Mouse (Mus musculus) cerebellum, adult 2 months (tissue): ENCODE data around the gene Atp1a3. TPM values are rescaled to one million over a fixed set of nuclear protein-coding genes. Genes with fewer than 3 reads are reported as not detected.

Source experiments
- DNase-seq, 2 experiments: peaks; one replicate each; pipeline ENCODE4 v3.0.0; 2021
- H3K27ac ChIP-seq: fragments of 200-500 bp; 2 replicates; pipeline ENCODE4 v1.5.1; 2012; ENCODE audit warnings: low read length, control low read depth, inconsistent platforms; ENCODE audit not compliant: insufficient read depth
- H3K27me3 ChIP-seq: fragments of 200-500 bp; 2 replicates; pipeline ENCODE4 v1.6.1; 2012; ENCODE audit warnings: inconsistent platforms, mild to moderate bottlenecking, low read length, moderate library complexity; ENCODE audit not compliant: control insufficient read depth, insufficient read depth
- H3K4me1 ChIP-seq: fragments of 200-500 bp; 2 replicates; pipeline ENCODE4 v1.6.1; 2011; ENCODE audit warnings: low read length; ENCODE audit not compliant: control insufficient read depth, insufficient read depth
- H3K4me3 ChIP-seq: fragments of 200-500 bp; replicated peaks from 2 replicates; pipeline ENCODE3; 2011; ENCODE audit warnings: mild to moderate bottlenecking, low read depth, low read length, control low read depth; ENCODE audit not compliant: insufficient read depth
- CTCF ChIP-seq: fragments of 200-500 bp; IDR thresholded peaks from 2 replicates; pipeline ENCODE4 v1.5.1; 2011; ENCODE audit warnings: low read depth, mild to moderate bottlenecking, control low read depth, low read length, moderate library complexity, borderline replicate concordance; ENCODE audit not compliant: insufficient read depth
- POLR2A ChIP-seq: fragments of 200-500 bp; IDR thresholded peaks from 2 replicates; pipeline ENCODE4 v1.6.1; 2011; ENCODE audit warnings: low read length, control low read depth, borderline replicate concordance; ENCODE audit not compliant: insufficient read depth
- whole genome bisulfite sequencing: fragments of 180-500 bp; shearing (Covaris S2); methylation state at CpG from one replicate; pipeline ENCODE4 v1.1.7; 2018; 5-methylcytosine and 5-hydroxymethylcytosine counted together
- polyA plus RNA-seq: library from polyadenylated mRNA; depleted of rRNA; stranded (reverse); fragments of >200 nt; gene quantifications from 2 replicates; pipeline ENCODE4 v1.2.3, GENCODE M21; 2012

Gene Atp1a3
- polyA plus RNA-seq, 1 experiment, result 1,473 TPM

DNA sequence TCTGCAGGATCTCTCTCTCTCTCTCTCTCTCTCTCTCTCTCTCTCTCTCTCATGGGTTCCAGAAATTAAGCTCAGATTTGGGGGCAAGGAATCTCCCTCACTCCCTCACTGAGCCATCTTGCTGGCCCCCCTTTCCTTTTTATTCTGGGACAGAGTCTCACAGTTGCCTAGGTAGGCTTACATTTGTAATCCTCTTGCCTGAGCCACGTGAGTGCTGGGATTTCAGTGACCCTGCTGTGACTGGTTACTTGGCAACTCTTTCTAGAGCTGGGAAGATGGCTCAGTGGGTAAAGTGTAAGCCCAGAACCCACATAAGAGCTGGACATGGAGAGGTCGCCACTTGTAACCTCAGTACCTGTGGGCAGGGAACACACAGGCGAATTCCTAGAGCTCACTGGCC lies 25.8 kb upstream of the Atp1a3 start:
- Histone ChIP-seq H3K27me3 (no peaks in the 10 kb centered on the region), H3K4me3 (no peak overlapping the region), H3K27ac (no peak overlapping the region), H3K4me1 (peaks cover 18% of the 10 kb centered on the region)
- TF ChIP-seq CTCF, result no peak
- DNase-seq, result no peak
- WGBS, result 45% methylated on average over 3 of the region's 3 CpGs

DNA sequence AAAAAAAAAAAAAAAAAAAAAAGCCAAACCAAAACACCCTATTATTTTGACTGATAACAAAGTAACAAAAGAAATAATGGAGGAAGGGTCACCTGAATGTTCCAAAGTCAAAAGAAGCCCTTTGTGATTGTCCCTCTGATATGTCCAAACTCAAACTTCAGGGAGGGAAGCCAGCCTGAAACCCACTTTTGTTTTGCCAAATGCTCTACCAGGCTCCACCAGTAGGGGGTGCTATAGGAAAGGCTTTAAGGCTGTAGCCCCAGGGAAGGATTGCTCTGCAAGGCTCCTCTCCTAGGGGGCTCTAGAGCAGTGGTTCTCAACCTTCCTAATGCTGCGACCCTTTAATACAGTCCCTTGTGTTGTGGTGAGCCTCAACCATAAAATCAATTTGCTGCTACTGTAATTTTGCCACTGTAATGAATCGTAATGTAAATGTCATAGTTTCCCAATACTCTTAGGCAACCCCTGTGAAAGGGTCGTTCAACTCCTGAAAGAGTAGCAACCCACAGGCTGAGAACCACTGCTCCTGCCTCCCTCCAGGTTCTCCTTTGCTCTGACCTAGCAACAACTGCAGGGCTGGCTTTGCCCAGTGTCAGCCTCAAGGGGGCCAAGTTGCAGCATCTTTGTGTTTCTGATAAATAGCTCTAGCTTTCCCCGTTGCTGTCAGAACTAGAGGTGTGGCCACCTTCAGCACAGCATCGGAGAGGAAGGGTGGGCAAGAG lies 24.4 kb upstream of the Atp1a3 start:
- Histone ChIP-seq H3K27me3 (no peaks in the 10 kb centered on the region), H3K4me3 (no peak overlapping the region), H3K27ac (no peak overlapping the region), H3K4me1 (peaks cover 18% of the 10 kb centered on the region)
- peak; percentile 70 to 81 for DNase-seq
- 28% methylated on average over 5 of the region's 5 CpGs for WGBS
- peak; percentile 78 for TF ChIP-seq CTCF
- no peak for TF ChIP-seq POLR2A

GRCm38 (mm10) chr7:25026452-25026851 lies 20.7 kb upstream of the Atp1a3 start:
- H3K27ac ChIP-seq, result no peak overlapping the region
- no peak overlapping the region for H3K4me3 ChIP-seq
- DNase-seq, result no peak
- TF ChIP-seq POLR2A, result no peak
- TF ChIP-seq CTCF, result no peak
- WGBS, result 43% methylated on average over 7 of the region's 7 CpGs
- peaks cover 11% of the 10 kb centered on the region for H3K4me1 ChIP-seq
- no peaks in the 10 kb centered on the region for H3K27me3 ChIP-seq

DNA sequence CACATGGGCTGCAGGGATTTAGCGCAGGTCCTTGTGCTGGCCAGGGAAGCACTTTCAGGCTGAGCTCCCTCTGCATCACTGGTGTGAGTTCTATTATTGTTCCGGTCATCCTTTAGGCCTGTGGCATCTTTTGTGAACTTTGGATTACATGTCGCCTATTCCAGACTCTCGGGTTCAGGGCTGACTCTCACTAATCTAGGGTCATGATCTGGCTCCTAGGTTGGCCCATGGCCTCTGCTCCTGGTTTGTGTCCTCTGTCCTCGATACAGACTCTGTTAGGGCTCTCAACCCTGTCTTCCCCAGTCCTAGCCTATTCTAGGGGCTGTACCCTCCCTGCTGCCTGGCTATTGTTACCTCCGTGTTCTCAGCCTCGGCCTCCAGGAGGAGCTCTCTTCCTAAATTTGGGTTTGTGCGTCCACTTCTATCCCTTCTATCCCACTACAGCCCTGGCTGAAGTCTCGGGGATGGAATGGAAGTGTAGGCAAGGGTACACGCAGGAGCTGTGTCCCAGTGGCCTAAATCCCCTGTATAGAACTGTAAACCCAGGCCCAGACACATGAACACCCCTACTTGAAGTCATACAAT lies 20.2 kb upstream of the Atp1a3 start:
- no peak overlapping the region for H3K27ac ChIP-seq
- no peak for DNase-seq
- no peaks in the 10 kb centered on the region for H3K27me3 ChIP-seq
- peaks cover 7% of the 10 kb centered on the region for H3K4me1 ChIP-seq
- no peak overlapping the region for H3K4me3 ChIP-seq
- TF ChIP-seq POLR2A, result no peak
- peak; percentile 41; the same call in 1 of the 2 replicates for TF ChIP-seq CTCF
- 60% methylated on average over 10 of the region's 10 CpGs for WGBS

DNA sequence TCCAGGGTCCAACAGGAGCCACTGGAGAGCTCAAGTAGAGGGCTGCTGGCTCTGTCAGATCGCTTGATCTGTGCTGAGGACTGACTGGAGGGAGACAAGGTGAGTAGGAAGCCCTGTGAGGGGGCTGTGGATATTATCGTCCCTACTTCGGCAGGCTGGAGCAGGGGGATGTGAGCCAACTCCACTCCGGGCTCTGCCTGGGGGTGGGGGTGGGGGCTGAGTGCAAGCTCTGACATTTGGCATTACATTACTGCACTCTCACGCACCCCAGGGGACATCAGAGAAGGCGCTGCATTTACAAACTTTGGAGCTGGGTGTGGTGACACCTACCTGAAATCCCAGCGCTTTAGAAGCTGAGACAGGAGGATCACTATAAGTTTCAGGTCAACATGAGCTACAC lies 5.8 kb upstream of the Atp1a3 start:
- 74% methylated on average over 7 of the region's 7 CpGs for WGBS
- H3K27ac ChIP-seq, result no peak overlapping the region
- TF ChIP-seq CTCF (no peak), POLR2A (no peak)
- H3K4me1 ChIP-seq, result peaks cover 17% of the 10 kb centered on the region; the same call in 1 of the 2 replicates
- no peaks in the 10 kb centered on the region for H3K27me3 ChIP-seq
- no peak overlapping the region for H3K4me3 ChIP-seq
- DNase-seq, result no peak

DNA sequence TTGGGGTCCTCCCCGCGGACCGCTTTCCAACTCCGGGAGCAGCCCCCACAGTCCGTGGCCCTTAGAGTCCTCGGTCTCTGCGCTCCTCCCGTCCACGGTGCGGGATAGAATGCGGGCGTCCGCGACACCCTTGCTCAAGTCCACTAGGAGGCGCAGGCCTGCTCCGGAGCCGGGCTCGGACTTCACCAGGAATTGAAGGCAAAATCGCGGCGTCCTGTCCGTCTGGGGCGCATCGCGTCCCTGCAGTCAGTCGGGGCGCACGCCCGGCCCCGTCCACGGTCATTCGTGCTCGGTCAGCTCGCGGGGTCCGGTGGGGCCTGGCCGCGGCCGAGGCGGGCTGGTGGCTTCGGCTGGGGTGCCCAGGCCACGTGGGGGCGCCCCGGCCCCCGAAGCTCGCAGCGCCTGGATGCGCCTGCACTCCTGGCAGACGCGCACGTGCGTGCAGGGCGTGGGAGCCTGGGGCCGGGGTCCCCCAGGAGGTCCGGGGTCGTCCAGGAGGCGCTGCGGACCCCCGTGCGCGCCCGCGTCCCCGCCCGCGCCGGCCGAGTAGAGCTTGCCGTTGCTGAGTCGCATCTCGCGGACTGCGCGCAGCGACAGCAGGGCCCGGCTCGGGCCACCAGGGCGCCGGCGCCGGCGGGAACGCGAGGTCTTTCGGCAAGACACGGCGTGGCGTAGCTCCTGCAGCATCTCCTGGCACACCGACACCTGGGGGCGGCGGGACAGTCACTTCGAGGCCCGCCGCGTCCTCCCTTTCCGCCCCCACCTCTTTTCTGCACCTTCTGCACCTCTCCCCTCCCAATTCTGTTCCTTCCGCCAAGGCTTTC lies 4.5 kb upstream of the Atp1a3 start:
- TF ChIP-seq POLR2A (0 out of 2 replicates have a peak, but pooled peaks have one; percentile 22), CTCF (peak; percentile 69; the same call in 1 of the 2 replicates)
- 2% methylated on average over 95 of the region's 97 CpGs for WGBS
- peak; percentile 83 to 90 for DNase-seq
- Histone ChIP-seq H3K27me3 (no peaks in the 10 kb centered on the region), H3K27ac (peak overlapping the region; percentile 86), H3K4me1 (peaks cover 23% of the 10 kb centered on the region; the same call in 1 of the 2 replicates), H3K4me3 (peak overlapping the region; percentile 57)

DNA sequence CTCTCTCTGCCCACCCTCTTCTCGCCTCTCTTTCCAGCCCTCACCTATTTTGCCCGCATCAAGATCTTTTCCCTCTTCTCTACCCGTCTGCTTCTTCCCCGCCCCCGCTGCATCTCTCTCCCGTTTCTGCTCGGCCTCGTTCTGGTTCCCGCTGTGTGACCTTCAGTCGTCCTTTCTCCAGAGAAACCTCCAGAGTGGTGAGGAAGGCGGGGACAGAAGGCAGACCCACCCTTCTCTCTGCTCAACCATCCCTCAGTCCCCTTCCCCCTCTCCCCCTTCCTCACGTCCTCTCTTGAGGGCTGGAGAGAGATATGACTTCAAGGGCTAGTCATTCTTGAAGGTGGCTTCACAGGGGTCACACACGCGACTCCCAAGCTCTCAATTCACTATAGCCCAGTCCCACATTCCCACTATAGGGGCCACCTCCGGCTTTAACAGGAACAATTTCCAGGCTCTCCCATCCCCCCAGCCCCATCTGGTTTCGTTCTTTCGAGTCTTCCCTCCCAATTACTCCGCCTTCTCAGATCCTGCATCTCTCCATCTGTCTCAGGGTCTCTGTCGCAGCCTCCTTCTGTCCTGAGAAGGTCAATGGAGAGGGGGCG lies 3.4 kb upstream of the Atp1a3 start:
- peak; percentile 68 to 70 for DNase-seq
- no peak for TF ChIP-seq CTCF
- TF ChIP-seq POLR2A, result no peak; the same call in 1 of the 2 replicates
- 4% methylated on average over 20 of the region's 20 CpGs for WGBS
- no peaks in the 10 kb centered on the region for H3K27me3 ChIP-seq
- H3K27ac ChIP-seq, result peak overlapping the region; percentile 86
- H3K4me1 ChIP-seq, result peaks cover 23% of the 10 kb centered on the region; the same call in 1 of the 2 replicates
- H3K4me3 ChIP-seq, result peak overlapping the region; percentile 57
